ENCODE assay signal across 8 mouse cellular contexts in the genomic region with DNA sequence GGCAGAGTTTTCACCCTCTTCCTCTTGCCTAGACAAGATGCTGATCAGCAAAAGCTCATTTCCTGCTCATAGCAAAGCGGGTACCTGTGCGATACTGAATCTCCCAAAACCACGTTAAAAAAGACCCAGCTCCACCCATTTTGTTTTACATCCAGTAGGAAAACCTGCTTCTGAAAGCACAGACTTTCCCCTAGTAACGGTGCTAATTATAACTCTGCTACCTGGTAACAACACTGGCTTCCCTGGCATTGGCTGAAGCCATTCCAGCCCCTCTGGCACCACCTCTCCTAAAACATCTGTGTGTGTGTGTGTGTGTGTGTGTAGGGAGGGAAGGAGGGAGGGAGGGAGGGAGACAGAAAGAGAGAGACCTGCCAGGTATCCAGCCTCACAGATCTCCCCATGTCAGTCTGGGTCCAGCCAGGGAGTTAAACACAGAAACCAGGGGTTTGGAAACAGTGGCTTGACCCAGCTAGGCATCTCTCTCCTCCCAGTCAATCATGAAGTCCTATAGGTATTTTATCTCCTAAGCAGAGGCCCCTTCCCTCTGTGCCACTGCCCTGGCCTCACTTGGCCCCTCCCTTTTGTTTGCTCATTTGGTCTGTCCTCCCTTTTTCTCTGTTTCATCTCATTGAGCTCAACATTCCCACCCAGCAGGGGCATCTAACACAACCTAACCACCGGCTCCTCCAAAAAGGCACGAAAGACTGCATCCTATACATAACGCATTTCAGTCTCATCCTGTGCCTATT.
DNase-seq lines count a peak whose midpoint lies in the region; ATAC-seq lines count a peak whose summit lies in the region.

No protein-coding gene starts in this region.

- no peak overlapping the region for H3K9ac ChIP-seq in hindbrain, embryonic 16.5 days (ENCODE audit: low read depth, low read length)

- H3K9me3 ChIP-seq in hindbrain, embryonic 16.5 days (ENCODE audit: control insufficient read depth, low read length) = no peaks in the 10 kb centered on the region

- 0 out of 2 replicates have a peak overlapping the region, but pooled peaks have one; percentile 6 for H3K4me2 ChIP-seq in hindbrain, embryonic 16.5 days (ENCODE audit: low read length)

- H3K27ac ChIP-seq in hindbrain, embryonic 16.5 days (ENCODE audit: low read depth, low read length) = peak overlapping the region; percentile 73

- H3K27me3 ChIP-seq in hindbrain, embryonic 16.5 days (replicated peaks; ENCODE audit: control insufficient read depth, insufficient read depth, low read length) = no peaks in the 10 kb centered on the region

- H3K4me3 ChIP-seq in hindbrain, embryonic 16.5 days (ENCODE audit: low read length) = no peak overlapping the region

- 25% methylated on average over 7 of the region's 7 CpGs for WGBS in hindbrain, embryonic 16.5 days

- peak; percentile 88 for ATAC-seq in hindbrain, embryonic 16.5 days

- no peaks in the 10 kb centered on the region for H3K36me3 ChIP-seq in hindbrain, embryonic 16.5 days (ENCODE audit: control insufficient read depth, insufficient read depth, low read length)

- peak; percentile 63 for DNase-seq in gastrocnemius, adult 18-20 months (ENCODE audit: low spot score)
- no peak for DNase-seq in gastrocnemius, postnatal 10 days
- peak; percentile 5 for DNase-seq in ovary, adult 18-20 months (ENCODE audit: low spot score)
- DNase-seq in ovary, postnatal 36 days (ENCODE audit: low spot score) = no peak
- peak; percentile 56 for DNase-seq in right cerebral cortex, adult 18-20 months
- DNase-seq in thymus, postnatal 25 days = no peak
- DNase-seq in T-cell, adult 2 months (ENCODE audit: low spot score) = no peak

- peaks cover 7% of the 10 kb centered on the region; the same call in 1 of the 2 replicates for H3K4me1 ChIP-seq in hindbrain, embryonic 16.5 days (ENCODE audit: control insufficient read depth, insufficient read depth, low read depth, low read length)

Comparison
In these comparisons a context has a peak if more than half of its experiments do, and no peak if none do; other contexts are left out.
1. DNase-seq: peak in gastrocnemius, adult 18-20 months (single experiment), ovary, adult 18-20 months (single experiment) and right cerebral cortex, adult 18-20 months (single experiment); none in gastrocnemius, postnatal 10 days (single experiment), ovary, postnatal 36 days (single experiment), thymus, postnatal 25 days (single experiment) and T-cell, adult 2 months (single experiment).